Mouse (Mus musculus) lung, adult 10 weeks (tissue): ENCODE results near the gene C1qtnf1. TPM values are rescaled to one million over a fixed set of nuclear protein-coding genes. Genes with fewer than 3 reads are reported as not detected.

ENCODE experiments used
- polyA plus RNA-seq: library from polyadenylated mRNA; stranded (reverse); fragments of 350-450 nt; fragmentation: Illumina TruSeq; extraction: RNeasy Lipid Tissue Mini Kit (QIAGEN cat#74804); gene quantifications from one replicate; pipeline ENCODE4 v1.2.3, GENCODE M21; 2014; ENCODE audit warnings: low read depth, low replicate concordance; ENCODE audit not compliant: insufficient read depth

C1qtnf1 gene
- polyA plus RNA-seq, result 7.9 TPM

DNA sequence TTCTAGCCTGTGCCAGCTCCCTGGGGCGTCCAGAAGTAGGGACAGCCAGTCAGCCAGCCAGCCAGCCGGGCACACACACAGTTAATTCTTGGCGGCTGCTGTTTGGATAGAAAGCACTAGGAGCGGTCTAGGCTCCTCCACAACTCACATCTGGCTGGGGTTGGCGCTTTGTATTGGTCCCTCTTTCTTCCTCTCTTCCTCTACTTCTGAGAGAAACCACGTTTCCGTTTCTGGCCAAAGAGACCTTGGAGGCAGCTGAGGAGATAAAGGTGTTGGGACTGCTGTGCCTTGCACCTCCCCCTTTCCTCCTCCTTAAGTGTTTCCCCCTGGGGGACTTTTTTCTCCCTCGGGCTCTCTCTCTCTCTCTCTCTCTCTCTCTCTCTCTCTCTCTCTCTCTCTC is at the start of gene C1qtnf1:
Gene C1qtnf1 (plus strand): TSS at position 218 of the 400 bp plus-strand sequence.

DNA sequence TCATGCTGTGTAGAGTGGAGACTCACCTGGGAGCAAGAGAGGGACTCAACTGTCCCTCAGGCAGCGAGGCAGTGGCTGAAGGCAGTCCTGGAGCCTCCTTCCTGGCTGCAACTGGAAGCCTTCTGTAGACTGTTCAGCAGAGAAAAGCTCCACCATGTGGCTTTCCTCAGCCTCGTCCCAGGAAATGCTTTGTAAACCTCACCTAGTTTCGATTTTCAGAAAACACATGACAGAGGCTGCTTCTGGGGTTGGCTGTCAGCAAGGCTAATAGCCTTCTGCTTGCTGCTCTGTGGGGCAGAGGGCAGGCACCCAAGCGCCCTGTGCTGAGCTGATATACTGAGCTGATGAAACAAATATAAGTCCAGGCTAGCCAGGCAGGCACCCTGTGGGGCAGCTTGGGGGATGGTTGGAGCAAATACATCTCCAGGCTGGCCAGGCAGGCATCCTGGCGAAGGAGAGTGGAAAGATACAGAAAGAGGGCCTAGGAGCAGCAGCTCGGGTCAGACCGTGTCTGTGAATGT is 26.2 kb upstream of the C1qtnf1 start, which contains the start of gene Lgals3bp:
Gene Lgals3bp (minus strand): TSS at position 333 of the 521 bp plus-strand sequence.

DNA sequence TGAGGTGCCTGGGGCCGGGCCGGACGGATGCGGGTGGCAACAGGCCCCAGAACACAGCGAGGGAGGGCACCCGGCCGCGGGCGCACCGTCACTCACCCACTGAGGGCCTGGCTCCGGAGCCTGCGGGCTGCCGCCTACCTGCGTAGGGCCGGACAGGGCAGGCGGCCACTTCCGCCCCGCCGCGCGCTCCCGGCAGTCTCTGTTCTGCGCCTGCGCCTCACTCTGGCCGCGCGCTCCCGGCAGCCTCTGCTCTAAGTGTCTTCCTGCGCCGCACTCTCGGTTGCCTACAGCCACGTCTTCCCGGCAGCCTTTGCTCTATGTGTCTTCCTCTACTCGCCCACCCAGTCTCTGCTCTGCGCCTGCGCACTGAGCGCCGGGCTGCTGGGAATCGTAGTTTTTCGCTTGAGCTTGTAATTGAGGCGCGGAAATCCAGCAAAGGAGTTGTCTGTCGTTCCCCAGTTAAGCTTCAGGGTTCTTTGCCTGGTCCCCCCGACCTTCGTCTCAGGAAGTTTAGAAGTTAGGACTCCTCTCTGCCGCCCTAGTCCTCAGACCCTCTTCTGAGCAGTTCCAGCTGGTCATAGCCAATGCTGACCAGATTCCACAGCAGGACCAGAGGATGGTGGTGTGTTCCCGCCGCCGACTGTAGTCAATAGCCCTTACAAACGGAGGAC is 9.0 kb upstream of the C1qtnf1 start, which contains the start of gene Cant1:
Gene Cant1 (minus strand): TSS at position 253 of the 671 bp plus-strand sequence.

DNA sequence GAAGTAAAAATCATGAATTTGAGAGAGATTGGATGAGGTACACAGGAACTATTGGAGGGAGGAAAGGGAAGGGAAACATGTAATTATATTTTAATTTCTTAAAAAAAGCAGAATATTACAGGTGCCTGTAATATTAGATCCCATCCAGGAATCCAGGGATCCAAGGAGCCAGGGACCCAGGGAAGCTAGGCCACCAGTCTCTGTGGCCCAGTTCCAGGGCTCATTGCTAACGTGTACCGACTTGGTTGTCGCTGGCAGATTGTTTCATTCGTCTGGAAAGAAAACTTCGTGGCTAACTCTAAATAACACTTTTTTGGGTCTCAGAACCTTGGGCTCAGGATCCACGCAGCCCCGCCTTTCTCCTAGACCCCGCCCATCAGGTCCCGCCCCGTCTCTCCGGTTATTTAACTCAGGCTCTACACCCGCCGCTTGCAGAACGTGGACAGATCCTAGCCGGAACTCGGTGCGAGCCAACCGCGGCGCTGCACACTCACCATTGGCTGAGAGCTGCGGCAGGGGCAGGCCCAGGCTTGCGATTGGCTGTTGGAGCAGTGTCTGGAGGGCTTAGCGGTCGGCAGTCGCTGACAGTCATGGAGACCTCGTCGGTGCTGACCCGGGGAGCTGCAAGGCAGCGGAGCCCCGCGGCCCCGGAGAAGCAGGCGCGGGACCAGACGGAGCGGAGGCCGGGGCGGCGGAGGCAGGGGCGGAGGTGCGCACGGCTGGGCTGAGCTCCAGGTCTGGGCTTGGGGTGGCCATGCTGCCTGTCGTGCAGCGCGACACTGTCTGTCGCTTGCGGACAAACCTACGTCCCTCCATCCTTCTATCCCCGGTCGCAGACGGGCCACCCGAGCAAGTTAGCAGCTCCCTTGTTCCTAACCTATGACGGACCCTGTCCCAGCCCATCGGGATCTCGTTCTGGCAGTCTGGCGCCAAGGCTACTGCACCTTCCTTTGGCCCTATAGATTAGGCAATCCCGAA is 48.7 kb downstream of the C1qtnf1 start, which contains the start of gene Engase:
Gene Engase (plus strand): TSS at position 434 of the 978 bp plus-strand sequence.

Other genes with a start within 250 kb of the C1qtnf1 start
- 19.1 TPM for gene Cyth1, start 179.6 kb upstream of the C1qtnf1 start, polyA plus RNA-seq
- 8.1 TPM for gene Usp36, start 138.0 kb upstream of the C1qtnf1 start, polyA plus RNA-seq
- 0.66 TPM for gene Cep295nl, start 85.7 kb upstream of the C1qtnf1 start, polyA plus RNA-seq
- gene Timp2, start 72.5 kb upstream of the C1qtnf1 start, polyA plus RNA-seq, result 205 TPM
- 82.4 TPM for gene Lgals3bp, start 26.1 kb upstream of the C1qtnf1 start, polyA plus RNA-seq
- 28.5 TPM for gene Cant1, start 9.1 kb upstream of the C1qtnf1 start, polyA plus RNA-seq
- 5.3 TPM for gene Engase, start 48.6 kb downstream of the C1qtnf1 start, polyA plus RNA-seq